Mouse (Mus musculus): ENCODE measurements at regions not wholly inside any gene's neighbourhood (a gene's known extent, or its start where the extent isn't known, plus 50 kb on each side); places are given as distances from the start of the nearest gene placed in this dataset.

DNA sequence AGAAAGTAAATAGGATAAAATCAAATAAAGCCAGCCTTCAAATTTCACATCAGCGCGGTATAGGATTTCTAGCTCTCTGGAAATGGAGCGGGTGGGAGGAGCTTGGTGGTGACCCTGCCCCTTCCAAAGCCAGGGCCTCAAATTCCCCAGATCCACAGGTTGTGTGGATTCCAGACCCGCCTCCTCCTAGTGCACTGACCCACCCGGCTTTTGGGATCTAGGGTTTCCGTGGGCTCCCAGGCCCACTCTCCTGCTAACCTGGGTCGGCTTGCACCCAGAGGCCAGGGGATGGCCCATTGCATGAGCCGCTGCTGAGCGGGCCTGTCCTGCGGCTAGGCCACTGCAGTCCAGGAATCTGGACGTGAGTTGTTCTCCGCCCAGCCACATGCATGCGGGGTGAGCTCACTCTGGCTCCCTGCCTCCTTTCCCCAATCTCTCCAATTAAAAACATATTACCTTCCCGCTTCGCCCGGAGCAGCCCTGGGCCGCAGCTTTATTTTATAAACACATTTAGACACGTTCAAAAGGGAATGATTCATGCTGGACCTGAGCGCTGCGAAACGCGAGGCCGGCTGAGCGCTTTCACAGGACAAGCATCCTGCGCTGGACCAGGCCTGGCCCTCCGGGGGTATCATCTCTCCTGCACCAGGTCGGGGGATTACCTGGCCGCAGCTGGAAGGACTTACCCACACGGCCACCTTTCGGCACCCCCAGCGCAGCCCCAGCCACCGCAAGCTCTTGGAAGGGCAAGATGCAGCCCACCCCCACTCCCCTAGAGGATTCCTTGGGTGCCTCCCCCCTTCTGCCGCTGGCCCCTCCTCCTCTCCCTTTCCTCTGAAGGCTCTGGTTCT lies 101.2 kb upstream of the Smim23 start:
- no peak for ATAC-seq (replicated peaks; ENCODE audit: low read depth, poor library complexity, severe bottlenecking)

GRCm38 (mm10) chr11:32924932-32925331 lies 100.5 kb upstream of the Smim23 start:
- no peak for ATAC-seq (replicated peaks; ENCODE audit: low read depth, poor library complexity, severe bottlenecking)

GRCm38 (mm10) chr11:32913071-32913470 lies 88.7 kb upstream of the Smim23 start:
- no peak for ATAC-seq (replicated peaks; ENCODE audit: low read depth, poor library complexity, severe bottlenecking)

DNA sequence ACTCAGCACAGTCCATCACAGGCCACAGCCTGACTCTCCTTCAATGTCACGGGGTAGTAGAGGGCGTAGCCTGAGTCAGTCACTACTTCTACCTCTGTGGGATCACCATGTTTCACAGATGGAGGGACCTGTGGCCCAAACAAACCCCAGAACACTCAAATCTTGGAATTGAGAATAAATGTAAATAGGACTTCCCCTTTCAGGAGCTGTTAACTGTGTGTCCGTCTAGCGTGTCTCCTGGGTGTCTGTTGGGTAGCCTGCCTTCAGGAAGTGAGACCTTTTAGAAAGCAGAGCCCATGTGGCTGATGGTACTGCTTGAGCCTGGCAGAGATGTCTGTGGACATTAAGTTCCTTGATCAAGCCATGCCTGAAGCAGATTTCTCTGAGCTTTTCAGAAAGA lies 87.4 kb upstream of the Smim23 start:
- ATAC-seq (replicated peaks; ENCODE audit: low read depth, poor library complexity, severe bottlenecking) = no peak

GRCm38 (mm10) chr11:32908723-32909411 lies 84.5 kb upstream of the Smim23 start:
- ATAC-seq (replicated peaks; ENCODE audit: low read depth, poor library complexity, severe bottlenecking) = no peak

DNA sequence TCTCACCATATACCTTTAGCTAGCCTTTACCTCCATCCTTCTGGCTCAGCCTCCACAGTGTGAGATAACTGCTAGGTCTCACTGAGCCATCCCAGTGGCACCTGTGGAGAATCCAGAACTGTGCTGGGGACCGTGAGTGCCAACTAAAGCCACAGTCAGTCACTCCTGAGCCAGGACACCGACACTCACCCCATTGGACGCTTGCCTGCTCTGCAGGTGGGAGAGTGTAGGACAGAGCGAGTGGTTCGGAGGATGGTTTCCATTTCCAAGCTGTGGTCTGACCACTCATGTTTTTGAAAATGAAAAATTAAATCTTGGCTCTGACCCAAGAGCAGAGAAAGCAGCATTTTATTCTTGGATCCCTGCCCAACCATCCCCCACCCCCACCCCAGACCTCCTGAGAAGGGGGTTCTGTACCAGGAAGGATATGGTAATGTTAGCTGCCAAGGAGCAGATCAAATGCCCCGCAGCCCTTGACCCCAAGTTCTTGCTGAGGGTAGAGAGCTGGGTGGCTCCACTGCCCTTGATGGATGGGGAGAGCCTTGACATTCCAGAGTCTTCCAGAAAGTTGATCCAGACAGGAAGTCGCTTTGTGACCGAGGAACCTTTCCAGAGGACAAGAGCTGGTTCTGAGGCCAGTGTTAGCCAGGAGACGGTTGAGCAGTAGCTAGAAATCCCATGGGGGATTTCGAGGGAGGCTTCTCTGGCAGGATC lies 83.3 kb upstream of the Smim23 start:
- no peak for ATAC-seq (replicated peaks; ENCODE audit: low read depth, poor library complexity, severe bottlenecking)

DNA sequence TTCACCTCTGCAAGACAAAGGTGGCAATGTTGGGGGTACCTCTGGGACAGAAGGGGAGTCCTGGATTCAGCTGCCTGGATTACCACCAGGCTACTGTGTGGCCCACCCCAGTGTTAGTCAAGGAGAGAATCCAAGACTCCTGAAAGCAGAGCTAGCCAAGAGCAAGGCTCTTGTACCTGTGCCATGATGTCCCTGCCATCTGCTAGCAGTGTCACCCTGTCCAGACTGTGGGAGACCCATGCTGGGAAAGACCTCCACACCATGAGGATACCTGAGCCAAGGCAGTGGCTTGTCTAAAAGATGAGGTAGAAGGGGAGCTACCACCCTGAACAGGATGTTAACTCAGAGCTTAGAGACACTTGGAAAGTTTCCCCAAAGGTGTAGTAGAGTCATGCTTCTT lies 79.6 kb upstream of the Smim23 start:
- no peak for ATAC-seq (replicated peaks; ENCODE audit: low read depth, poor library complexity, severe bottlenecking)

DNA sequence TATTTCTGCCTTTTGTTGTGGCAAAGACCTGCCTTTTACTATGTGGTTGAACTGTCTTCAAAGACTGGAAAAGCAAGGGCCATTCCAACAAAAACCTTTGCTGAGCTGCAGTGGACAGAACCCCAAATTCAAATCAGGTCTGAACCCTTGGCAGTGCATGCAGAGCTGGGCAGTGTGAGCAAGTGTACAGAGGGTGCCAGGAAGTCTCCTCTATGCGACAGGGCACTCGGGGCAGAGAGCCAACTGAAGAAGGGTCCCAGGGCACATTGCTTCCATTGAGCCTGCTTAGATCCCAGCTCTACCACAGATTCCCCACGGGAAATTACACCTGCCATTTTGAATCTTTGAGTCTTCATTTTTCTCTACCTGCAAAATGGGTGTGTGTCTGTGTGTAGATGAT lies 79.0 kb upstream of the Smim23 start:
- no peak for ATAC-seq (replicated peaks; ENCODE audit: low read depth, poor library complexity, severe bottlenecking)

DNA sequence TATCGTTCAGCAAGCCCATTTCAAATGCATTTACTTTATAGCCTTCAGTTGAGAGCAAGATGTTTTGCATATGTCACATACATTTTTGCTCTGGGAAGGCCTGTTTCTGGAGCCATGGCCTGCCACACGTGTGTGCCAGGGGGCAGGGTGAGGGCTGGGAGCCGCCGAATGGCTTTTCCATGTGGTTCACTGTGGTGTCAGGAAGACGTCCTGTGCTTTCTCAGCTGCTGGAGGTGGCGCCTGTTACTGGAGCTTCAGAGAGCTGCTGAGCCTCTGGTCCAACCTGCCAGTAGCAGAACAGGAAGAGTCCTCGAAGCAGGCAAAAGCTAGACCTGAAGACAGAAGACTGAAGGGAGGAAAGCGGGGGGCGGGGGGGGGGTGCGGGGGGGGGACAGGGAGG lies 78.5 kb upstream of the Smim23 start:
- no peak for ATAC-seq (replicated peaks; ENCODE audit: low read depth, poor library complexity, severe bottlenecking)

DNA sequence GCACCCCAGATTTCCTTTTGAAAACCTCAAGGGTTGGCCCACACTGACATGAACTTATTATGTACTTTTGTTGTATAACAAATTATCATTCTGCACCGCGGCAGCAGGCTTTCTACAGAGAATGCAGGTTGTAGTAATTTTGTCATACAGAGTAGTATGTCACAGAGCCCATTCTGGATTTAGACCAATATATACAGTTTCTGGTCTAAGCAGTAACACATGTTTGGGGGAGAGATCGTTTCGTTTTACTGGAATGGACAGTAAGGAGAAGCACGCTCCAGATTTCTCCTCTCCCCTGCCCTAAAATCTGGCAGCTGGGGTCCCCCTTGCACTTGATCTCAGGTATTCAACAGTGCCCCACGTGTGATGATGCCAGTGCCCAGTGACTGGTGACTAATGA lies 76.0 kb upstream of the Smim23 start:
- ATAC-seq (replicated peaks; ENCODE audit: low read depth, poor library complexity, severe bottlenecking) = no peak

GRCm38 (mm10) chr11:32899604-32900216 lies 75.3 kb upstream of the Smim23 start:
- ATAC-seq (replicated peaks; ENCODE audit: low read depth, poor library complexity, severe bottlenecking) = no peak

GRCm38 (mm10) chr11:32895400-32895799 lies 71.0 kb upstream of the Smim23 start:
- ATAC-seq (replicated peaks; ENCODE audit: low read depth, poor library complexity, severe bottlenecking) = no peak

DNA sequence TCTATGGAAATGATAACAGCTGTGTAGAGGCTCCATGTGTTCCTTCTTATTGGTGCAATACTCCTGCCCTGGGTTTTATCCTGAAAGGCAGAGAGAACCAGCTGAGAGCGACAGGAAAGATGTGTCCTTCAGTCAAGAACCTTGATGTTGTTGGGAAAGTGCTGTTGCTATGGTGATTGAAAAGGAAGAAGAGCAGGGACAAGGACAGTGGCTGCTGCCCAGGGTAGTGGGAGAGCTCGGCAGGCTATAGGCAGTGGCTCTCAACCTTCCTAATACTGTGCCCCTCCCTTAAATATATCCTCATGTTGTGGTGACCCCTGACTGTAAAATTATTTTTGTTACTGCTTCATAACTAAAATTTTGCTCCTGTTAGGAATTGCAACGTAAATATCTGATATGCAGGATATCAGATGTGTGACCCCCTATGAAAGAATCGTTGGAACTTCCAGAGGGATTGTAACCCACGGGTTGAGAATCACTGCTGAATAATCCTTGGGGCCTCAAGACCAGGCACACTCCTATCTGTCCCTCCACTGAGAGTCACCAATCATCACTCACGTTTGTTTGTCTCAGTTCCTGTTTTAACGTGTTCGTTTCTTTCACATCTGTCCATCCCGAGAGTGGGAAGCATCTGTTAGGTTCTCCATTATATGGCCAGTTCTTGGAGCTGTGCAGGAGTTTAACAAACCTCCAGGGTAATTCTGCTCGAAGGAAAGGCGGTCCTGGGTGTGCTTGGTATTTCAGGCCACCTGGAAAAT lies 68.9 kb upstream of the Smim23 start:
- ATAC-seq (replicated peaks; ENCODE audit: low read depth, poor library complexity, severe bottlenecking) = no peak

- no peak for ATAC-seq (replicated peaks; ENCODE audit: low read depth, poor library complexity, severe bottlenecking)
These were observed 68.1 kb upstream of the Smim23 start for GRCm38 (mm10) chr11:32892496-32892895.

DNA sequence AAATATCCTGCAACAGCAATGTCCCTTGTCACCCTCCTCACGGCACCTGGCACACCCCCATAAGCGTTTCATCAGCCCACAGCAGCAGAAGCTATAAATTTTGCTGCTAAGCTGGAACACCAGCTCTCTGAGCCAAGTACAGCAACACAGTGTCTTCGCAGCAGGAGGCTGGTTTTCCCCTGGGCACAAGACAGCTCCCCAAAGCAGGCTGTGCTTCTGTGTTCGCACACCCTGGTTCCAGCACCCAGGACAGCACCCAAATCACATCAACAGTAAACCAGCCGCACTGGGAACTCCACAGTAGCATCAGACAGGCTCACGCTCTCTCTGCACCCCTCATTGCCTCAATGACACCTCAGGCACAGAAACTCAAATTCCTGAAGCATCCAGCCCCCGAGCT lies 64.8 kb upstream of the Smim23 start:
- ATAC-seq (replicated peaks; ENCODE audit: low read depth, poor library complexity, severe bottlenecking) = no peak

DNA sequence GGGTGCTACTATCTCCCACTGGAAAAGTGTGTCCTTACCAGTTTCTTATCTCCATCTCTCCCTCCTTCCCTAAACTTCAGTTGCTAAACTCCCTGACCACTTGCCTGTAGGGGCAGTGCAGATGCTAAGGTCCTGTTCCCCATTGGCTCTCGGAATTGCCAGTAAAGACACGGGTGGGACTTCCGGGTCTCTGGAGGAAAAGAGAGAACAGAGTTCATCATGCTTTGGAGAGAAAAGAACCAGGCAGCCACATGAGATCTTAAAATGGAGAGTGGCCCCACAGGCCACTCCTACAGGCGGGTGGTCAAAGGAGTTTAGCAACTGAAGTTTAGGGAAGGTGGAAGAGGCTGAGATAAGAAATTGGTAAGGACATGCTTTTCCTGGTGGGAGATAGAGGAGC lies 60.3 kb upstream of the Smim23 start:
- no peak for ATAC-seq (replicated peaks; ENCODE audit: low read depth, poor library complexity, severe bottlenecking)

- no peak for ATAC-seq (replicated peaks; ENCODE audit: low read depth, poor library complexity, severe bottlenecking)
These were observed 58.9 kb upstream of the Smim23 start for GRCm38 (mm10) chr11:32883062-32883852.

DNA sequence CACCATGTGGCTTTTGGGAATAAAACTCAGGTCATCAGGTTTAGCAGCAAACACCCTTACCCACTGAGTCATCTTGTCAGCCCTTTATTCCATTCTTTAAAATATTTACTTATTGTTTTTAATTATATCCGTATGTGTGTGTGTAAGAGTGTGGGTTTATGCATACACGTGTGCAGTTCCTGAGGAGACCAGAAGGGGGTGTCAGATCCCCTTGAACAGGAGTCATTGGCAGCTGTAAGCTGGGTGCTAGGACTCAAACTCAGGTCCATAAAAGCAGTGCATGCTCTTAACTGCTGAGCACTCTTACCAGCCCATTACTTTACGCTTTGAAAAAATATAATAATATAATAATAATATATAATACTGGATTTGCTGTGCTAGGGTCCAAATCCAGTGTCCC lies 54.6 kb upstream of the Smim23 start:
- ATAC-seq (replicated peaks; ENCODE audit: low read depth, poor library complexity, severe bottlenecking) = no peak
